Mouse (Mus musculus) liver, adult 2 months (tissue): ENCODE data around the gene Sly. TPM values are rescaled to one million over a fixed set of nuclear protein-coding genes. Genes with fewer than 3 reads are reported as not detected.
"Not testable (repeated sequence)": the region's sequence is repeated elsewhere in the genome, so short reads cannot be mapped to it uniquely, and the experiment has no call there.

ENCODE experiments used
- DNase-seq: peaks from one replicate; pipeline ENCODE4 v3.0.0-alpha.2; 2011; ENCODE audit warnings: low read depth, low spot score; ENCODE audit errors: extremely low read depth
- H3K27ac ChIP-seq: fragments of 200-500 bp; replicated peaks from 2 replicates; pipeline ENCODE4 v1.5.1; 2012; ENCODE audit warnings: low read depth, mild to moderate bottlenecking, control low read depth, inconsistent platforms, low read length; ENCODE audit not compliant: insufficient read depth
- H3K27me3 ChIP-seq: fragments of 200-500 bp; 2 replicates; pipeline ENCODE4 v1.6.1; 2012; ENCODE audit warnings: mild to moderate bottlenecking, moderate library complexity, low read length, inconsistent platforms; ENCODE audit not compliant: control insufficient read depth, insufficient read depth
- H3K36me3 ChIP-seq: fragments of 200-500 bp; 2 replicates; pipeline ENCODE4 v1.6.1; 2012; ENCODE audit warnings: low read length, inconsistent platforms; ENCODE audit not compliant: control insufficient read depth, insufficient read depth
- H3K4me1 ChIP-seq: fragments of 200-500 bp; 2 replicates; pipeline ENCODE4 v1.6.1; 2011; ENCODE audit warnings: low read length; ENCODE audit not compliant: control insufficient read depth, insufficient read depth
- H3K4me3 ChIP-seq: fragments of 200-500 bp; 2 replicates; pipeline ENCODE4 v1.5.1; 2011; ENCODE audit warnings: low read depth, mild to moderate bottlenecking, control low read depth, low read length, moderate library complexity; ENCODE audit not compliant: insufficient read depth
- H3K79me2 ChIP-seq: fragments of 200-500 bp; 2 replicates; pipeline ENCODE4 v1.6.1; 2012; ENCODE audit warnings: inconsistent platforms, mild to moderate bottlenecking, low read length, moderate library complexity; ENCODE audit not compliant: control insufficient read depth, insufficient read depth
- H3K9ac ChIP-seq: fragments of 200-500 bp; 2 replicates; pipeline ENCODE4 v1.6.1; 2012; ENCODE audit warnings: low read depth, mild to moderate bottlenecking, control low read depth, inconsistent platforms, low read length
- WGBS: fragments of 180-500 bp; shearing (Covaris S2); methylation state at CpG from one replicate; pipeline ENCODE4 v1.1.7; 2018; 5-methylcytosine and 5-hydroxymethylcytosine counted together
- polyA plus RNA-seq: library from polyadenylated mRNA; depleted of rRNA; stranded (reverse); fragments of >200 nt; gene quantifications from 2 replicates; pipeline ENCODE4 v1.2.3, GENCODE M21; 2012; rRNA removed
- total RNA-seq: library from RNA; depleted of rRNA; stranded (reverse); fragments of >200 nt; gene quantifications from 2 replicates; pipeline ENCODE4 v1.2.3, GENCODE M21; 2014; rRNA removed

The Sly gene
- total RNA-seq (not detected in 2 replicates), polyA plus RNA-seq (not detected in 2 replicates)

DNA sequence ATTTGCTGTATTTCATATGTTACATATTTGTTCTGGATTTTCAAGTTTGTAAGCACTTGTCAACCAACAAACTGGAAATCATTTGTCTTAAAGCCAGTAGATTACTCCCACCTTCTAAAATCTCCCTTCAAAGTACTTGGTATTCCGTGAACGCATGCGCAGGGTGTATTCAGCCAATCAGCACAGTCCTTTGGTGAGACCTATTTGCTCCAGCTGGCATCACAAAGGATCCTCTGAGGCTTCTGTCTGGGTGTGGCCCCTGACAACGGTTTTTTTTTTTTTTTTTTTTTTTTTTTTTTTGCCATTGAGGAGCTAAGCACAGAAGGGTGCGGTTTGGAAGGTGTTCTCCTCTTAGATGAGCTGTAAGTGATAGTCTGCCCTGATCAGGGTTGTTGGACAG lies at the start of gene Sly:
Gene Sly, plus strand, starts transcription at position 301 of the 400 bp plus-strand sequence.
- not testable (repeated sequence) for H3K36me3 ChIP-seq, H3K4me3 ChIP-seq, H3K9ac ChIP-seq, H3K4me1 ChIP-seq, H3K79me2 ChIP-seq, H3K27ac ChIP-seq, DNase-seq, H3K27me3 ChIP-seq
- WGBS, result no CpG with 5 or more reads among the region's 5 CpGs
